Mouse (Mus musculus) embryo, embryonic 11 days (tissue): ENCODE measurements at regions not wholly inside any gene's neighbourhood (a gene's known extent, or its start where the extent isn't known, plus 50 kb on each side); places are given as distances from the start of the nearest gene placed in this dataset.
"Not testable (repeated sequence)": the region's sequence is repeated elsewhere in the genome, so short reads cannot be mapped to it uniquely, and the experiment has no call there.

Source experiments
- DNase-seq: peaks from one replicate; pipeline ENCODE4 v3.0.0-alpha.2; 2015

DNA sequence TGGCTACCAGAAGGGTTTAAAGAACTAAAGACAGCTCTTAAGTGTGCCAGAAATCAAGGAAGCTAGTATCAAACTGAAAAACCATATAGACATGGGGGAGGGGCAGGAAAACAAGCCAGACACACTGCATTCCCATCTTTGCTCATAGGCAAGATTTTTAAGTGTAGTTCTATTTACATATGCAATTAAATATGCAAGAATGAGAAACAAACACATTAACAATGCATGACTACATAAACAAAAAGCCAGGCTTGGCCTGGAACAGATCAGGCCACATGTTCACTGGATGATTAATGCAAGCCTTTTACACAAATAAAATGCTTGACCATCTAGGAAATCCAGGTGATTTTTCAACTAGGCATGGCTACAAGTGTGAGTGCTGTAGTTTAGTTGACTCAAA is 798.0 kb downstream of the Cypt12 start:
- DNase-seq = no peak

DNA sequence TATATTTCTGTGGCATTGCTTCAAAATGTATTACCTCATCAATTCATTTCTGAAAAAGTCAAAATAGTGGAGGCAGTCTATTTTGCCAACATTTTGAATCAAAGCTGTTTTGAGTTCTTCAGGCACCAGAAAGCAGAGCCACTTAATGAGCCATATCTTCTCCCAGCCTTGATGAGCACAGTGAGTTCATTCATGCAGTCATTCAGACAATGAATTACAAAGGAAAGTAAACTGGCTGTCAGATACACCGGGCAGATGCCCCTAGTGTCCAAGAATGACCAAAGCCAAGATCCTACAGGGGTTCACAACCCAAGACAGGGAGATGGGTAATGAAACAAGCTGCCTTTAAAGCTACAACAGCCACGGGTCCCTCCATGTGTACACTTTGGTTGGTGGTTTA is 798.7 kb downstream of the Cypt12 start:
- DNase-seq = no peak

DNA sequence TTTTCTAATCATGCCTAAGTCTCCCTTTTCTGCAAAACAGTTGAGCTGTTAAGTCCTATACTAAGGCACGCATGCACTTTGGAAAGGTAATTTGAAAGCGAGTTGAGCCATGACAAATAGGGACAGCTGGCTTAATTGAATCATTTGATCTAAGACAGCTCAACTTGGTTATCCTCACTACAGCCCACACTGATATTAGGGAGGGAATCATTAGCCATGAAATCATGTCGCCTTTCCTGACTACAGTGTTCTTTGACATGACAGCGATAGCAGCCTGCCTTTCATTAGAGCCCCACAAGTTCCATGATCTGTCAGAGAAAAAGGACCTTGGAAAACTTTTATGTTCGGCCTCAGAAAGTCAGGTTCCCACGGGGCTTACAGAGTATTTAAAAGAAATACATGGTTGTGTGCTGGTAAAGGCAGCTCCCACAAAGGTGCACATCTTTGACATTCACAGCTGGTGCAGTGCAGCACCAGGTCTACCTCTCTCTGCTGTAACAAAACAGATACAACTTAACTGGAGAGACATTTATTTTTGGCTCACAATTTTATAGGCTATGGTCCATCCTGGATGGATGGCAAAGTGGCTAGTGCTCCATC is 803.5 kb downstream of the Cypt12 start:
- DNase-seq = no peak

DNA sequence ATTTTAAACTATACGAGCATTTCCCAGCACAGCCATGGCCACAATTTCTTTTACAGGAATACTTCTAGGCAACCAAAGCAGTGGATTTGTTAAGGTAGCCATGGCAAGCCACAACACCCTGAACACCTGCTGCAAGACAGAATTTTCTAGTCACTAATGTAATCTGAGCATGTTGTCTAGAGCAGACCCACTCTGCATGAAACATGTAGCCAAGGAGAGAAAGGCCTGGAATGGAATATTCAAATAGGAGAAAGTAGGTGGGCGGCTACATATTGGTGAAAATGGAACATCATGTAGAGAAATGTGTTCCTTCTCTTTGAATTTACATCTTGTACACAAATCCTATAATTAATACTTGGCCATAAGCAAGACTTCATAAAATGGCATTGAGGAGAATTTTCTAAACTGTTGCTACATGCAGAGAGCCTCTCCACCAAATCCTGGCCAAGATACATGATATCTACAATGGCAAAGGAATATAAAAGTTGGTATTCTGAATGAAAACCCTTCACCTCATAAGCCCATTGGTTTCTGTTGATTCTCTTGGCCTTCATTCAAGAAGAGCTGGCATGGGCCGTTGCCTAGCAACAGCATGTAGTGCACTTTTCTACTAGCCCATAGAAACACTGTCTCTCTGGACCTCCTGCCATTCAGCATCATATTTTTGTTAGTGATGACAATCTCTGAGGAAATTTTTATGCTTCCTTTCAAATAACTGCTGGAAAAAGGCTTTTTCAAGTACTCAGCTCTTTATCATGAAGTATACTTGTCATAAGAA is 816.3 kb downstream of the Cypt12 start:
- no peak for DNase-seq

DNA sequence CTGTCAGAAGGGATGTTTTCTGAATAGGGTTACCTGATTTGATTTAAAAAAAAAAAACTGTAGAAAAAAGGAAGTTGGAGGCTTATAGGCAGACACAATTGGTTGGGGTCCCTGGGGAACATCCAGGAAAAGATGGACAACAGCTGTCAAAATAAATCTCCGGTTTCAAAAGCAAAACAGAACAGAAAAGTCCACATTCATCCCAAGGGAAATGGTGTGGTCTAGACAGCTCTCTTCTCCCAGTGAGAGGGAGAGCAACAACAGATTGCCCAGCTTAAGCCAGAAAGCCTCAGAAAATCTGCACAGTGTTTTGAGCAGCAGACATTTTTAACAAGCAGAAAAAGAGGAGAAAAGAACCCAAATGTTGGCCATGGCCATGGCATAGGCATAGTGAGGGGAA is 830.3 kb downstream of the Cypt12 start:
- peak; percentile 37 for DNase-seq

DNA sequence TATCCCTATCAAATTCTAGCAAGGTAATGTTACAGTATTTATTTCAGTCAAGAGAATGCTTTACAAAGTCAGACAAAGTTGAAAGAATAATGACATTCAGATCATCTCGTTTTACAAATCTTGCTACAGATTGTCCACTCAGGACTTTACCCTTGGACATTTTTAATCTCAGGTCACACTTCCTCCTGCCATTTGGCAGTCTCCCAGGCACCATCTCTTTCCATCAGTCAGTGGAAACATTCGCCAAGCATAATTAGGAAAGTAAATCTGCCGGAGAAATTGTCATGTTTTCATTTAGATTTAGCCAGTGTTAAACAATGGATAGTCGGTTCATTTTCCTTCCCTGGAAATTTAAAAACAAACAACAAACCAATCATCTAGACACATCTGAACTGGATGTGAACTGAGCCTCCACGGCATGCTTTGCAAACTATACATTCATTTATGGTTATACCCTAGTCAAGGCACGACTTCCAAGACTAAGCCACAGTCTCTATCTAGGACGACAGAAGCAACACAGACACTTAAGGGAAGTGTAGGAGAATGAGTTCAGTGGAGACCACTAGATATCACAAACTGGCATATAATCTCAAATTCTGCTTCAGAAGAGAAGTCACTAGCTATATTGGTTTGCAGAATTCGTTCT is 839.4 kb downstream of the Cypt12 start:
- DNase-seq = no peak

DNA sequence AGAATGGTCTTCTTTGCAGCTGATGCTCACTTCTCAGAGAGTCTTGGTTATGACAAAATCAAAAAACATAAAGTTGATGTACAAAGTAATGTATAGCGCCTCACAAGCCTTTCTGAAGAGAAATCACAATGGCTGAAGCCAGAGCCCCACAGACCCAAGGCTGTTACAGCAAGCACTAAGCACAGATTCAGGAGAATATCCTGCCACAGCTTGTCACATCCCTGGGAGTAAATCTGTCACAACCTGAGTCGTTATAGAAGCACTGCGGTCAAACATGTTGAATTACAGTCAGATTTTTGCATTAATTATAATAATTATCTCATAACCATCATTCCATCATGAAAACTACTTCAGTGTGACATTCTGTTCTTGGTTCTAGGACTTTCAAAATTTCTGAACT is 825.7 kb downstream of the 1700064H15Rik start:
- no peak for DNase-seq

DNA sequence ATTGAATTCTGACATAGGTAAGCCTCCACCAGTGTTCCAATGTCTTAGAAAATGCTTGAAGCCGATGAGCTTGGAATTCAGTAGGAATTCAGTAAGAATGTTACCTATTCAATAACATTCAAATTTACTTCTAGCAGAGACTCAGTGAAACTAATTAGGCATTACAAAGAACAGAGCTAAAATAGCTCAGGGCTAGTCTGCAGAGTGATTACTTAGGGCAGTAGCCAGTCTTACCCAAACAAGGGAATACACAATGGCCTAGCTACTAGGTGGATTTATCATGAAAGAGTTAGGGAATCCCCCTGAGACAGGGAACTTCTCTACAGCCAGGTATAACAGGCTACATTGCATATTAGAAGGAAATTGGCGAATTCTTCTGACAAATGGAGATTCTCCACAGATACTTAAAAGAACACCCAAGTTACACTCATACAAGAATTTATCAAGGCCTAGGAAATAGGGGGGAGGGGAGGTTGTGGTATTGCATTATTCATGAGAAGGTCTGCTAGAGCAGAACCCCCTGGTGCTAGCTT is 799.6 kb downstream of the 1700064H15Rik start:
- DNase-seq = not testable (repeated sequence)

DNA sequence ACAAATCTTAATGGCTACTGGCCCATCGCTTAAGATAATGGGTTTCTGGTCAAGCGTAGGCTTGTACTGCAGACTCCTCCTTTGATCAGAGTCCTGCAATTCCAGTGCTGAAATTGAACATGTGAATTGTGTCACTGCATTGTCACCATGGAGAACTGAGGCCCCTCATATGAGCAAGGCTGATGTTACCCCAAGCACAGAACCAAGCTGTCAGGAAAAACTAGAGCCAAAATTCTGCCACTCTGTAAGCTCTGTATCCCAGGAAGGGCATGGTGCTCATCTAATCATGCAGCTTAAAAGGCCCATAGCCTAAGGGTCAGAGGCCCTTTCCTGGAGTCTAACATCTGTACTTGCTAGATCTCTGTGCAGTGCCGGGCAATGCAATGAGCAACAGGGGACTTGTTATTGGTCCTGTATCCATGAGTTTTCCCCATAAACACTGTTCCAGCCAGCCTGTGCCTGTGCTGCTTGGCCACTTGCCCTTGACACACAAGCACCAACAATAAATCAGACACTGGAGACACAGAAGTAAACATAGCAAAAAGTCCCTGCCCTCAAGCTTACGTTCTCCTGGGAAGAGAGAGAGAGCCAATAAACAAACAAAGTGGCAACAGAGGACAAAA is 760.2 kb downstream of the 1700064H15Rik start:
- peak; percentile 5 for DNase-seq

DNA sequence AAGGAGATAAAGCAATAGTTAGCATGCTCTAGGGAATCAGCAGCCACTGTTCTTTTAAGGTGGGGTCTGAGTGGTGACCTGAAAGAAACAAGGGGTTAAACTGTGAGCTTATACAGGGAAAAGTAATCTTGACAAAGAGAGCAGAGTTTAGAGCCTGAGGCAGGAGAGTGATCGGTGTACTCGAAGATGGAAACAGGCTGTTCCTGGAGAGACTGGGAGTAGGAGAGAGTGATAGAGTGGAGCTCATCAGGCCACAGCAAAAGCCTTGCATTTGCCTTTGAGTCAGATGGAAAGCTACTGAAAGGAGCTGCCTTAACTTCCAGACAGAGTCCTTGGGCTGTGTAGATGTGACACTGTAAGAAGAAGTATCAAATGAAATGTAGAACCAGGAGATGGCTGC is 759.7 kb downstream of the 1700064H15Rik start:
- DNase-seq = no peak

DNA sequence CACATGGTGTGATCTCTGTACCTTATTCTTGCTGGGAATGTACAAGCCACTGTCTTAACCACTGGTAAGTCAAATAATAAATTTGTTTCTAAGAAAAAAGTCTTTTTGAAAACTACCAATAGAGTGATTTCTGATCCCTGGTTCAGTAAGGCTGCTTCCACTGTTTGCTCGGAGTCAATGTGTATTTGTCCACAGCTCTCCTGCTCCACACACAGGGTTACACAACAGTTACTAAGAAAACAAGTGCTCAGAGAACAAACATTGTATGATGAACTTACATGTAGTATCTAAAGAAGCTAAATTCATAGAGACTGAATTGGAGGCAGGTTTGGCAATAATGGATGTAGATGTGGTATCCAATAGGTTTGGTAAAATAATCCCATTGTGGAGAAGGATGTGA is 751.4 kb downstream of the 1700064H15Rik start:
- DNase-seq = no peak

DNA sequence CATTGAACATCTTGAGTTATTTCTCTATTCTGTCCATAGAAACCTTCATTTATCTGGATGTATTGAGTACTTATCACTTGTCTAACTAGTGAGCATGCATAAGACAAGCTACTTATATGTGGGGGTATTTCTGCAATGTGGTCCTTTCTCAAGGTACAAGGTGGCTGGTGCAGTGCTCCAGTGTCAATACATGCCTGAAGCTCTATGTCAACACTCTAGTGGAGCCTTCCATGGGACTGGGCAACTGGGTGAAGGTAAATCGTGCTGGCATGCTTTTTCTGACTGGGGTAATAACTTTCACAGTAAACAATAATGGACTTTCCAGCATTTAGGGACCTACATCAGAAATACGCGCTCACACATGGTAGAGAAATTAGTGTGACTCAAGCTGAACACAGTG is 750.9 kb downstream of the 1700064H15Rik start:
- DNase-seq = no peak

DNA sequence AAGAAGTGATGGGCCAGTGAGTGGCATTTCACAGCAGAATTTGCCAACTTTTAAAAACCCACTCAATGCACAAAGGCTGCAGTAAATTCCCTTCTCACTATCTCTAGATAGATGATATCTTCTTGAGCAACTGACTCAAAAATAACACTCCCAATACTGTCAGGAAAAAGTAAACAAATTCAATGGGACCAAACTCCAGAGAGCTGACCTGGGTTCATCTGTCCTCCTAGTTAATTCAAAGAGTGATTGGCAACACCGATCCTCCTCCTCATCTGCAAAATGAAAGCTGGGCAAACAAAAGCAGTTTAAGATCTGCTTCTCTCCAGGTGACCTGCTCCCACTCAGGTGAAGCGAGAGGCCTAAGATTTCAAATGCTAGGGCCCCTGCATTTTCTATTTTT is 747.3 kb downstream of the 1700064H15Rik start:
- DNase-seq = no peak

DNA sequence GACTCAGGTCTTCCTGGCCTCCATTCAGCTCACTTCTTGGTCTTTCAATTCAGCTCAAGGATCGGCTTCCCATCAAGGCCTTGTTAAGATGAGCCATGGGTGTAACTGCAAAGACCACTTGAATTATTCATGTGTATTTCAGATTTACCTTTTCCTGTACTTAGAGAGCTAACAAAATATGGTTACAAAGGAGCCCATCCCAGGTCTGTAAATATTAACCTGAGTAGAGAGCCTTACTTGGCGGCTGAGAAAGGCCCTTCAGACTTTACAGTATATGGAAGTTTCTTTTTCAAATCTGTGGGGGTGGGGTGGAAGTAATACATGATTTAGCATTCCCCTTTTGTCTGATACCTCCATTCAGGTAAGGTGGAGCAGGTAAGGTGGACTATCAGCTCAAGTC is 735.7 kb downstream of the 1700064H15Rik start:
- no peak for DNase-seq

DNA sequence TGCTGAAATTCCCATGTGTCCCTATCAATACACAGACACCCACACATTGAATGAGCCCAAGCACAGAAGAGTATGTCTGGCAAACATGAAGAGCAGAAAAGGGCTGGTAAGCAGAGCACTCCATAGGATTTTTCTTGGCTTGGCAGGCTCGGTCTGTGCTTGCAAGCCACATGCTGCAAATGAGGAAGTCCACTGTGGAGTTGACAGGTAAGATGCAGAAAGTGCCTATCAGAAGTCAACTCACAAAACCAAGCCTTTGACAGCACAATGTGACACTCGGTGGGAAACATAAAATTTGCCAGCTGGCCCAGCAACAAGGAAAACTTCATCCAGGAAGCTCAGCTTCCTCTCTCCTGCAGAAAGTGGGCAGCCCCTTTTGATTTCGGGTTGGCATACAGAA is 722.7 kb downstream of the 1700064H15Rik start:
- DNase-seq = no peak

DNA sequence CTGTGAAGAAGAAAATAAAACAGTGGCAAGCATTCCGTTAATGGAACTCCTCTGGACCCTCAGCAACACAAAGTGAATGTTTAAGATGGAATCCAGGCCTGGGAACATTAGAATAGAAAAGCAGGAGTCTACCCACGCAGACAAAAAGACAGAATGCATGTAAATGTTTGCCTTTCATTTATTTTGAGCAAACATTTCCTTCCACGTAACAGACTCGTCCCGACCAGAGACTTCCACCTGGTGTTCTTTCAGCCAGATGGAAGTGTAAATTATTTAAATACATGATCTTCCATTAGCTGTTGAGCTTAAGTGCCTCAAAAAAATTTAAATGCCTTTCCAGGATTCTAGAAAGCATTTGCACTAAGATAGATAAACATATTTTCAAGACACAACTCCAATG is 722.3 kb downstream of the 1700064H15Rik start:
- DNase-seq = no peak

DNA sequence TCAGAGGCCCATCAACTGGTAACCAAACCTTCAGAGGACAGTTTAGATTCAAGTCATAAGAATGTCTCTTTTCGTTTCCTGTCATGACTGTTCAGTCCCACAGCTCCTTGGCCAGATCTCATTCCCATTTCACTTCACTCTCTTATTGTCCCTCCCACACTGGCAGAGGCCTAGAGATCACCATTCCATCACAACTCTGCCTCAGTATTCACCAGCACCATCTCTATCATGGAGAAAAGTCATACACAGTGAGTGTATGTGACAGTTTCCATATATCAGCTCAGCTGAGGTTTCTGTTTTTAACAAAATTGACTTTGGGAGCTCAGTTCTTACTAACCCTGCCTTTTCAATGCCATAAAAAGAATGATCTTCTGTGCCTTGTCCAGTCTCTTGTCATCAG is 719.7 kb downstream of the 1700064H15Rik start:
- DNase-seq = no peak

DNA sequence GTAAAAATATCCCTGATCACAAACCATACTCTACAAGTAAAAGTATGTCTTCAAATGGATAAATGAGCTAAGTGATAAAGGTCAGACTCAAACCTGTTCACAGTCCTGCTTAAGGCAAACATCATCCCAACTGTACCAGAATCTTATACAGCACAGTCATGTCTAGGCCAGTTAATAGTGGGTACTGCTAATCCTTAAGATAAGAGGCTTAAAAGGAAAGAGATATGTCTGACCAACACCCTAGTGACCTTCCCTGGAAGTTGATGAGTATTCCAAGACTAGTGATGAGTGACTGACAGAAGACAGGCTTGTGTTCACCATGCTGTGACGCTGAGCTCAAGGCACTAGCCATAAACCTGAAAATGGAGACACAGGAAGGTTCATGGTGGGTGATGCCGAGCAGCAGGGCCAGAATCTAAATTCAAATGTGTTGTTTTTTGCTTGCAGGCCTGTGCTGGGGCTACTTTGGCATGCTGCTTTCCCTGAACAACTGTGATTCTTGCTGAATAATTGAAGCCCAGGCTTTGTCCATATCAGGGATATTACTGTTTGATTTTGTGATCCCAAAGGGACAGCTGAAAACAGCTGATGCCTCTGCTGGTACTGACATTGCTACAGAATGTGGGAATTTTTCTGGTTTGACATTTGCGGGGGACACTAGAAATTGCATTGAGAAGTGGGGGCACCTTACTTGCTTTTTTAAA is 699.9 kb downstream of the 1700064H15Rik start:
- no peak for DNase-seq

DNA sequence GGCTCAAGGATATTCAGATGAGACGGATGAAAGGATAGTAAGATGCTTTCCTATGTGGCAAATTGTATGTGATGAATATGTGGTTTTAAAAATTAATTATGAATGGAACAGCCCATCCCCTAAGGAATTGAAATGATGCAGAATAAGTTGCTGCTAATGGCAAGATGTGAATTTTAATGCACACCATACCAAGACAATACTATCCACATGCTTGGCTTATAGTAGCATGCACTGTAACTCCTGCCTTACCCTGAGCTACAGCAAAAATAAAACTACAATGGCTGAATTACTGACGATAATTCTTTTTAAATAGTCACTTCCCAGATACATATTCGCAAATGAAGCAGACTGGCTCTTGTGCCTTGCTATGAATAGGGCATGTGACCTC is 699.4 kb downstream of the 1700064H15Rik start:
- no peak for DNase-seq

DNA sequence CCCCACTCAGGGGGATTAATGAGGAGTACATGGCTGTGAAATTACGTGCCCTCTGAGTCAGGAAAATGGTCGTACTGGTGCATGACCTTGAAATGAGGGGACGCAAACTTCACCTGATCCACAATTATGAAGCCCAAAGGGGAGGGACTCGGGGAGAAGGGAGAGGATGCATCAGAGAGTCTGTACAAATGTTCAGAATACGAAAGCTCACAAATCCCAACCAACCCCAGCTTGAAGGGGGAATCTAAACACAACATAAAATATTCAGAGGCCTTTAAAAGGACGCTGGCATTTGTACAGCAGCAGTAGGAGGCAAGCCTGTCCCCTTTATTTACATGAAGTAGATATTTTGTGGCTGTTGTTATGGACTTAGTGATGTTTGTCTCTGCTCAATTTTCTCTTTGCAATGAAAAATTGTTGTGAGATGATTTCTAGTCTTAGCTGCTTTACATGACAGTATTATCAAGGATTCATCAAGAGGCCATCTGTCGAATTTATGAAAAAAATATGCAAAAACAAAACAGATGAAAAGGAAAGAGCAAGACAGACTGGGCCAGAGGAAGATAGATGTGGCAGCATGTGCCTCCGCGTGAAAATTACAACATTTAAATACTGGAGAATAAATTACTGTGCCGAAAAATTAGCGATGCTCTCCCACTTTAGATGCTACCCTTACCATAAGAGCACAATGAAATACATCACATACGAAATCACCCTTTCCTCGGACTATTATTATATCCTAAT is 695.3 kb downstream of the 1700064H15Rik start:
- no peak for DNase-seq

DNA sequence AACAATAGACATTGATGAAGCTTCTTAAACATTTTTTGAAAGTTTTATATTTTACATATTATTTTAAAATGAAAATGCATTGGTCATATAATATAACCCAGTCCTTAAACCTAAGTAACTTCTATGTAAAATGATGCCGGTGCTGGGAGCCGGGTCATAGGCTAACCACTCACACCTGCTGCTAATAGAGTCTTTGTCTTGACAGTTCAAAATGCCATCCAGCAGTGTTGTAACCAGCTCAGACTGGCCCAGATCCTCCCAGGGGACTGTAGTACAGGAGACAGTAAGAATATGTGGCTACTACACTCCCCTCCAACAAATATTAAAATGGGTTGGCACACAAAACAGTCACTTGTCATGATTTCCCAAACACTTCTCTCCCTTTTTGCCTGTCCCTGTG is 693.6 kb downstream of the 1700064H15Rik start:
- DNase-seq = peak; percentile 49
